10 mouse cellular contexts compared by ENCODE assay signal in genomic region chr12:78133341-78133740, GRCm38 (mm10).
DNase-seq lines count a peak whose midpoint lies in the region; ATAC-seq and TF ChIP-seq lines count a peak whose summit lies in the region.
"Had no signal": no experiment of that assay in that cellular context is flagged by ENCODE, and none has a peak within 500 bp of the region (broad histone marks: within the 10 kb centered on the region; RNA-seq: fewer than 3 reads in every experiment).

No protein-coding gene starts in this region.

- H3K4me1 ChIP-seq in heart, adult 2 months (ENCODE audit: control insufficient read depth, insufficient read depth, low read length) = no peaks in the 10 kb centered on the region
- H3K4me1 ChIP-seq in heart, embryonic 14.5 days (ENCODE audit: control insufficient read depth in 2 of 2, insufficient read depth in 2 of 2, low read length in 2 of 2) = peaks cover 11 to 44% of the 10 kb centered on the region in 2 experiments
- H3K4me1 ChIP-seq: embryonic facial prominence, embryonic 12.5 days had no signal

- peak overlapping the region; percentile 21; the same call in 1 of the 2 replicates for H3K27ac ChIP-seq in heart, adult 2 months
- H3K27ac ChIP-seq in heart, embryonic 14.5 days (replicated peaks in 1 of 2; ENCODE audit: control insufficient read depth in 1 of 2, insufficient read depth in 1 of 2, low read depth in 2 of 2, low read length in 2 of 2) = no peak overlapping the region
- H3K27ac ChIP-seq: embryonic facial prominence, embryonic 12.5 days had no signal

- H3K4me3 ChIP-seq in heart, adult 2 months = no peak overlapping the region
- no peak overlapping the region for H3K4me3 ChIP-seq in heart, embryonic 14.5 days (ENCODE audit: control insufficient read depth in 1 of 2, insufficient read depth in 1 of 2, low read depth in 1 of 2, low read length in 2 of 2)
- H3K4me3 ChIP-seq: embryonic facial prominence, embryonic 12.5 days had no signal

- H3K9ac ChIP-seq in heart, adult 2 months (ENCODE audit: low read depth, low read length) = no peak overlapping the region
- no peak overlapping the region for H3K9ac ChIP-seq in heart, embryonic 14.5 days (ENCODE audit: low read length)
- H3K9ac ChIP-seq: embryonic facial prominence, embryonic 12.5 days had no signal

- no peak for ATAC-seq in heart, embryonic 14.5 days (ENCODE audit: insufficient number of reproducible peaks, insufficient read depth, low FRiP score, low read depth)

- H3K9me3 ChIP-seq in heart, embryonic 14.5 days (ENCODE audit: control insufficient read depth, low read length) = no peaks in the 10 kb centered on the region
- H3K9me3 ChIP-seq: embryonic facial prominence, embryonic 12.5 days had no signal

- peak; percentile 22 to 46 for DNase-seq in heart, adult 2 months
- DNase-seq in heart, adult 8-10 months (ENCODE audit: low spot score) = no peak
- DNase-seq in R1 (ENCODE audit: low read depth, low spot score) = peak; percentile 3
- DNase-seq in cerebellum, adult 18-20 months = peak; percentile 27 to 30
- DNase-seq in yolk sac, embryonic 10.5 days (ENCODE audit: low spot score) = no peak
- DNase-seq in urinary bladder, adult 2 months (ENCODE audit: low spot score) = no peak
- DNase-seq in gastrocnemius, postnatal 10 days = no peak
- DNase-seq: liver had no signal

- TF ChIP-seq POLR2A in heart, adult 2 months (IDR thresholded peaks at IDR 0.05; ENCODE audit: insufficient read depth, low read depth, low read length) = no peak

- 63% methylated on average over 9 of the region's 9 CpGs for WGBS in heart, adult 2 months
- 46% methylated on average over 9 of the region's 9 CpGs for WGBS in heart, embryonic 14.5 days

- no peak for TF ChIP-seq CTCF in heart, adult 2 months (IDR thresholded peaks at IDR 0.05)

- H3K27me3 ChIP-seq in heart, adult 2 months (ENCODE audit: control insufficient read depth, insufficient read depth, low read length) = no peaks in the 10 kb centered on the region
- H3K27me3 ChIP-seq in heart, embryonic 14.5 days (ENCODE audit: control insufficient read depth, insufficient read depth, low read length) = no peaks in the 10 kb centered on the region
- H3K27me3 ChIP-seq: embryonic facial prominence, embryonic 12.5 days had no signal

- intact Hi-C loops in heart, adult 2 months (cut with DNase I) = no loop called here

- peak overlapping the region; percentile 19 for H3K4me2 ChIP-seq in heart, embryonic 14.5 days (ENCODE audit: low read length)
- H3K4me2 ChIP-seq: embryonic facial prominence, embryonic 12.5 days had no signal

- no peaks in the 10 kb centered on the region for H3K79me2 ChIP-seq in heart, adult 2 months (replicated peaks; ENCODE audit: control insufficient read depth, insufficient read depth, low read length)

- TF ChIP-seq EP300 in heart, adult 2 months (IDR thresholded peaks at IDR 0.05; ENCODE audit: insufficient read depth, low read depth, low read length) = no peak

- H3K36me3 ChIP-seq in heart, adult 2 months (ENCODE audit: control insufficient read depth, insufficient read depth, low read length) = 0 out of 2 replicates have a peak, but pooled peaks cover 3% of the 10 kb centered on the region
- H3K36me3 ChIP-seq in heart, embryonic 14.5 days (ENCODE audit: control insufficient read depth, insufficient read depth, low read length) = no peaks in the 10 kb centered on the region
- H3K36me3 ChIP-seq: embryonic facial prominence, embryonic 12.5 days had no signal

Comparison
In these comparisons a context has a peak if more than half of its experiments do, and no peak if none do; other contexts are left out.
1. DNase-seq: peak in heart, adult 2 months (2 of 2), R1 (single experiment) and cerebellum, adult 18-20 months (2 of 2); none in heart, adult 8-10 months (single experiment), yolk sac, embryonic 10.5 days (single experiment), urinary bladder, adult 2 months (single experiment) and gastrocnemius, postnatal 10 days (single experiment).